Mouse (Mus musculus): Measurements from ENCODE around the gene Lrp6.

- TF ChIP-seq CTCF (IDR thresholded peaks at IDR 0.05; ENCODE audit: borderline replicate concordance, extremely low read depth, insufficient read depth, insufficient read length), result no peak
- TF ChIP-seq POLR2A (IDR thresholded peaks at IDR 0.05; ENCODE audit: borderline replicate concordance, extremely low read depth, insufficient read depth, insufficient read length, poor library complexity, severe bottlenecking), result no peak
Observed at GRCm38 (mm10) chr6:134611896-134612295, 45.1 kb upstream of the Lrp6 start.

Measured in brain, embryonic 14.5 days (tissue).